Mouse (Mus musculus): ENCODE measurements around the gene Dysf.

DNA sequence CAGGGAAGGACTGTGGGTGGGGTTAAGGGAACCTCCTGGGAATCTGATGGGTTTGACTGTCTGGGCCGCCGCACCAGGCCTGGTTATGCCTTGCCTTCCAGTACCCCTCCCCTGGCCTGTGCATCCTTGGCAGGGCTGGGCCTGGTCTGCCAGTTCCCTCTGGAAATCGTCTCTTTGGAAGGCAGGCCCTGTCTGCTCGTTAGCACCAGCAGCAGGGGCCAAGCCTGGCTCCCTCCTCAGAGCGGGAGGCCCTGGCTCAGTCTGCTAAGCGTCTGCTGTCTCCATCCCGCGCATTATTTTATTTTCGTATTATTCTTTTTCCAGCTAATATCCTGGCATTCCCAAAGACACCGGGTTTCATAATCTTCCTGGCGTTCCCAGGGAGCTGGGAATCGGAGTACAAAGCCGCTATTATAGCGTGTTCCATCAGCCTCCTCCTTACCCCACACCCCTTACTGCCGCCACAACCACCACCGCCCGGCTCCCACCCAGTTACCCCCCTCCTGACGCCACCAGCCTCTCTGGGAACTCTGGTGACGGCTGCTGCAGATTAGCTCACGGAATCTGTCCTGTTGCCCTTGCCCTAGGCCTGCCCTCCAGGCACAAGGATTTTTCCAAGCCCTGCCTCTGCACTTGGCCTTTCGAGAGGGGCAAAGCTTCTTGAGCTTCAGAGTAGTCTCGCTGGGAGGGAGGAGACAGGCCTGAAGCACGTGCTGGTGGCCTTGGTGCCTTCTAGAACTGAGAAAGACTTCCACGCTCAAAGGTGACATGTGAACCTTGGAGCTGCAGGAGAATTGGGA is 111.5 kb downstream of the Dysf start:
- TF ChIP-seq CTCF (IDR thresholded peaks at IDR 0.05; ENCODE audit: low read depth) = no peak
- TF ChIP-seq EP300 (optimal IDR thresholded peaks at IDR 0.05) = no peak

Data from stomach, postnatal 0 days (tissue).